Mouse (Mus musculus): Measurements from ENCODE around the gene Acer3. TPM values are rescaled to one million over a fixed set of nuclear protein-coding genes. Genes with fewer than 3 reads are reported as not detected.
A peak's percentile ranks its signal among the peaks of the same experiment; 100 is the strongest.

The Acer3 gene
- polyA plus RNA-seq, 1 experiment from 2014 or later, result 24.6 TPM

GRCm38 (mm10) chr7:98158481-98158880 is 162.5 kb downstream of the Acer3 start:
- Histone ChIP-seq H3K4me1 (peaks cover 92% of the 10 kb centered on the region), H3K4me2 (peak overlapping the region; percentile 47), H3K27ac (peak overlapping the region; percentile 80), H3K36me3 (peaks cover 65% of the 10 kb centered on the region), H3K27me3 (replicated peaks) (no peaks in the 10 kb centered on the region), H3K9ac (peak overlapping the region; percentile 53), H3K4me3 (peak overlapping the region; percentile 28), H3K9me3 (replicated peaks) (no peaks in the 10 kb centered on the region)
- ATAC-seq, result peak; percentile 12; the same call in 1 of the 2 replicates
- WGBS (ENCODE audit: insufficient replicate concordance), result 55% methylated on average over 8 of the region's 8 CpGs

- Histone ChIP-seq H3K27me3 (replicated peaks) (no peaks in the 10 kb centered on the region), H3K9me3 (replicated peaks) (no peaks in the 10 kb centered on the region), H3K9ac (peak overlapping the region; percentile 53), H3K4me3 (peak overlapping the region; percentile 28), H3K27ac (peak overlapping the region; percentile 80), H3K4me2 (peak overlapping the region; percentile 47), H3K36me3 (peaks cover 70% of the 10 kb centered on the region), H3K4me1 (peaks cover 87% of the 10 kb centered on the region)
- peak; percentile 55; the same call in 1 of the 2 replicates for ATAC-seq
- 35% methylated on average over 5 of the region's 5 CpGs for WGBS (ENCODE audit: insufficient replicate concordance)
Measured at GRCm38 (mm10) chr7:98157636-98158332, 163.2 kb downstream of the Acer3 start.

Other genes with a start within 250 kb of the Acer3 start
- gene Myo7a, start 201.7 kb downstream of the Acer3 start, polyA plus RNA-seq (2016; fragmentation: Nextera tagmentation; extraction: Ambion mirVana), result 14.4 TPM in 2 replicates
- gene Omp, start 175.7 kb downstream of the Acer3 start, polyA plus RNA-seq (2016; fragmentation: Nextera tagmentation; extraction: Ambion mirVana), result 0.89 TPM in 2 replicates
- gene Capn5, start 142.9 kb downstream of the Acer3 start, polyA plus RNA-seq (2016; fragmentation: Nextera tagmentation; extraction: Ambion mirVana), result 20.0 and 23.5 TPM in 2 replicates
- gene B3gnt6, start 121.7 kb downstream of the Acer3 start, polyA plus RNA-seq (2016; fragmentation: Nextera tagmentation; extraction: Ambion mirVana), result not detected in 2 replicates
- gene Tsku, start 40.1 kb upstream of the Acer3 start, polyA plus RNA-seq (2016; fragmentation: Nextera tagmentation; extraction: Ambion mirVana), result 1.6 and 2.1 TPM in 2 replicates
- gene Gucy2d, start 119.2 kb upstream of the Acer3 start, polyA plus RNA-seq (2016; fragmentation: Nextera tagmentation; extraction: Ambion mirVana), result not detected in 2 replicates
- gene Lrrc32, start 168.1 kb upstream of the Acer3 start, polyA plus RNA-seq (2016; fragmentation: Nextera tagmentation; extraction: Ambion mirVana), result 7.4 and 8.3 TPM in 2 replicates

Data from liver, embryonic 12.5 days (tissue).